Mouse (Mus musculus): ENCODE measurements around the gene Cox6a1. TPM values are rescaled to one million over a fixed set of nuclear protein-coding genes. Genes with fewer than 3 reads are reported as not detected.
A peak's percentile ranks its signal among the peaks of the same experiment; 100 is the strongest.
"Not testable (repeated sequence)": the region's sequence is repeated elsewhere in the genome, so short reads cannot be mapped to it uniquely, and the experiment has no call there.

Gene Cox6a1
- polyA plus RNA-seq, 1 experiment from 2014 or later = 891 TPM

GRCm38 (mm10) chr5:115317645-115318328 is 31.0 kb downstream of the Cox6a1 start:
- no peak overlapping the region for H3K9ac ChIP-seq
- no peaks in the 10 kb centered on the region for H3K36me3 ChIP-seq
- 8% methylated on average over 10 of the region's 10 CpGs for WGBS
- H3K4me2 ChIP-seq = peak overlapping the region; percentile 2; the same call in 1 of the 2 replicates
- no peak overlapping the region for H3K4me3 ChIP-seq
- no peaks in the 10 kb centered on the region for H3K9me3 ChIP-seq
- no peaks in the 10 kb centered on the region for H3K27me3 ChIP-seq
- peak overlapping the region; percentile 38; the same call in 1 of the 2 replicates for H3K27ac ChIP-seq
- 0 out of 2 replicates have a peak, but pooled peaks have one; percentile 11 for ATAC-seq (ENCODE audit: borderline replicate concordance, extremely low read depth, low FRiP score, low TSS enrichment)
- peaks cover 40% of the 10 kb centered on the region for H3K4me1 ChIP-seq

GRCm38 (mm10) chr5:115316968-115317644 is 31.7 kb downstream of the Cox6a1 start:
- no peaks in the 10 kb centered on the region for H3K36me3 ChIP-seq
- H3K9ac ChIP-seq = no peak overlapping the region
- no peak for ATAC-seq (ENCODE audit: borderline replicate concordance, extremely low read depth, low FRiP score, low TSS enrichment)
- H3K27ac ChIP-seq = peak overlapping the region; percentile 38; the same call in 1 of the 2 replicates
- H3K4me2 ChIP-seq = peak overlapping the region; percentile 21; the same call in 1 of the 2 replicates
- H3K9me3 ChIP-seq = no peaks in the 10 kb centered on the region
- H3K27me3 ChIP-seq = no peaks in the 10 kb centered on the region
- WGBS = 13% methylated on average over 14 of the region's 14 CpGs
- H3K4me3 ChIP-seq = no peak overlapping the region
- peaks cover 46% of the 10 kb centered on the region for H3K4me1 ChIP-seq

GRCm38 (mm10) chr5:115313668-115313943 is 35.2 kb downstream of the Cox6a1 start:
- Histone ChIP-seq H3K9me3 (no peaks in the 10 kb centered on the region), H3K27me3 (no peaks in the 10 kb centered on the region), H3K4me3 (no peak overlapping the region), H3K4me1 (peaks cover 39% of the 10 kb centered on the region), H3K36me3 (no peaks in the 10 kb centered on the region), H3K9ac (no peak overlapping the region), H3K27ac (no peak overlapping the region), H3K4me2 (no peak overlapping the region)
- no peak for ATAC-seq (ENCODE audit: borderline replicate concordance, extremely low read depth, low FRiP score, low TSS enrichment)
- WGBS = 42% methylated on average over 5 of the region's 5 CpGs

- Histone ChIP-seq H3K9me3 (no peaks in the 10 kb centered on the region), H3K27ac (no peak overlapping the region), H3K4me1 (peaks cover 33% of the 10 kb centered on the region), H3K27me3 (no peaks in the 10 kb centered on the region), H3K36me3 (no peaks in the 10 kb centered on the region), H3K9ac (no peak overlapping the region), H3K4me3 (no peak overlapping the region), H3K4me2 (no peak overlapping the region)
- 48% methylated on average over 10 of the region's 10 CpGs for WGBS
- peak; percentile 36; the same call in 1 of the 2 replicates for ATAC-seq (ENCODE audit: borderline replicate concordance, extremely low read depth, low FRiP score, low TSS enrichment)
Measured at GRCm38 (mm10) chr5:115312816-115313667, 35.7 kb downstream of the Cox6a1 start.

- Histone ChIP-seq H3K9ac (no peak overlapping the region), H3K36me3 (no peaks in the 10 kb centered on the region), H3K27me3 (no peaks in the 10 kb centered on the region), H3K27ac (no peak overlapping the region), H3K4me3 (no peak overlapping the region), H3K4me1 (peaks cover 26% of the 10 kb centered on the region), H3K9me3 (no peaks in the 10 kb centered on the region), H3K4me2 (no peak overlapping the region)
- no peak for ATAC-seq (ENCODE audit: borderline replicate concordance, extremely low read depth, low FRiP score, low TSS enrichment)
- 77% methylated on average over 4 of the region's 4 CpGs for WGBS
Measured at GRCm38 (mm10) chr5:115312354-115312753, 36.4 kb downstream of the Cox6a1 start.

GRCm38 (mm10) chr5:115302190-115302589 is 46.6 kb downstream of the Cox6a1 start:
- ATAC-seq (ENCODE audit: borderline replicate concordance, extremely low read depth, low FRiP score, low TSS enrichment); H3K9me3 ChIP-seq; H3K27me3 ChIP-seq; H3K27ac ChIP-seq; H3K9ac ChIP-seq: not testable (repeated sequence)
- Histone ChIP-seq H3K4me2 (peak overlapping the region; percentile 83), H3K4me3 (peak overlapping the region; percentile 93; the same call in 1 of the 2 replicates), H3K36me3 (peaks cover 18% of the 10 kb centered on the region), H3K4me1 (peaks cover 28% of the 10 kb centered on the region)
- WGBS = 76% methylated on average over 6 of the region's 7 CpGs

GRCm38 (mm10) chr5:115301615-115302014 is 47.2 kb downstream of the Cox6a1 start:
- H3K27ac ChIP-seq = peak overlapping the region; percentile 67
- ATAC-seq (ENCODE audit: borderline replicate concordance, extremely low read depth, low FRiP score, low TSS enrichment) = no peak
- peak overlapping the region; percentile 52 for H3K9ac ChIP-seq
- no peaks in the 10 kb centered on the region for H3K9me3 ChIP-seq
- H3K36me3 ChIP-seq = peaks cover 24% of the 10 kb centered on the region
- peaks cover 28% of the 10 kb centered on the region for H3K4me1 ChIP-seq
- peak overlapping the region; percentile 83 for H3K4me2 ChIP-seq
- peak overlapping the region; percentile 93 for H3K4me3 ChIP-seq
- no peaks in the 10 kb centered on the region for H3K27me3 ChIP-seq
- WGBS = 16% methylated on average over 13 of the region's 13 CpGs

GRCm38 (mm10) chr5:115300792-115301614 is 47.8 kb downstream of the Cox6a1 start, which contains the start of gene Dynll1:
Dynll1 (minus strand) TSS chr5:115300999.
- peak within 1 kb of the TSS; percentile 96 for H3K27ac ChIP-seq
- H3K9me3 ChIP-seq = no peaks in the 10 kb centered on the region
- H3K9ac ChIP-seq = peak within 1 kb of the TSS; percentile 95
- H3K4me1 ChIP-seq = peaks cover 28% of the 10 kb centered on the region
- WGBS = under 1% methylated on average over 65 of the region's 66 CpGs
- H3K27me3 ChIP-seq = no peaks in the 10 kb centered on the region
- peaks cover 30% of the 10 kb centered on the region for H3K36me3 ChIP-seq
- peak within 1 kb of the TSS; percentile 83 for H3K4me2 ChIP-seq
- H3K4me3 ChIP-seq = peak within 1 kb of the TSS; percentile 93
- ATAC-seq (ENCODE audit: borderline replicate concordance, extremely low read depth, low FRiP score, low TSS enrichment) = peak; percentile 97

- Histone ChIP-seq H3K36me3 (peaks cover 37% of the 10 kb centered on the region), H3K27me3 (no peaks in the 10 kb centered on the region), H3K4me1 (peaks cover 28% of the 10 kb centered on the region), H3K4me2 (peak overlapping the region; percentile 60), H3K27ac (peak overlapping the region; percentile 96), H3K9ac (peak overlapping the region; percentile 95), H3K9me3 (no peaks in the 10 kb centered on the region), H3K4me3 (peak overlapping the region; percentile 93)
- ATAC-seq (ENCODE audit: borderline replicate concordance, extremely low read depth, low FRiP score, low TSS enrichment) = peak; percentile 0
- WGBS = under 1% methylated on average over 46 of the region's 46 CpGs
Measured at GRCm38 (mm10) chr5:115300035-115300744, 48.6 kb downstream of the Cox6a1 start.

GRCm38 (mm10) chr5:115296347-115296746 is 52.4 kb downstream of the Cox6a1 start:
- ATAC-seq (ENCODE audit: borderline replicate concordance, extremely low read depth, low FRiP score, low TSS enrichment) = no peak
- Histone ChIP-seq H3K4me2 (no peak overlapping the region), H3K4me1 (peaks cover 20% of the 10 kb centered on the region), H3K27ac (no peak overlapping the region), H3K9me3 (no peaks in the 10 kb centered on the region), H3K9ac (no peak overlapping the region), H3K4me3 (no peak overlapping the region), H3K27me3 (no peaks in the 10 kb centered on the region), H3K36me3 (peaks cover 53% of the 10 kb centered on the region)
- WGBS = 65% methylated on average over 10 of the region's 10 CpGs

Measured in lung, embryonic 15.5 days (tissue).